Mouse (Mus musculus) lung, postnatal 0 days (tissue): ENCODE data around the gene Lingo3.

Experiments
- CTCF ChIP-seq: IDR thresholded peaks from 2 replicates; pipeline ENCODE4 v1.5.1; 2016; ENCODE audit warnings: antibody characterized with exemption, mild to moderate bottlenecking
- EP300 ChIP-seq: IDR thresholded peaks from 2 replicates; pipeline ENCODE4 v1.6.1; 2016; ENCODE audit warnings: antibody characterized with exemption, mild to moderate bottlenecking, control low read depth

DNA sequence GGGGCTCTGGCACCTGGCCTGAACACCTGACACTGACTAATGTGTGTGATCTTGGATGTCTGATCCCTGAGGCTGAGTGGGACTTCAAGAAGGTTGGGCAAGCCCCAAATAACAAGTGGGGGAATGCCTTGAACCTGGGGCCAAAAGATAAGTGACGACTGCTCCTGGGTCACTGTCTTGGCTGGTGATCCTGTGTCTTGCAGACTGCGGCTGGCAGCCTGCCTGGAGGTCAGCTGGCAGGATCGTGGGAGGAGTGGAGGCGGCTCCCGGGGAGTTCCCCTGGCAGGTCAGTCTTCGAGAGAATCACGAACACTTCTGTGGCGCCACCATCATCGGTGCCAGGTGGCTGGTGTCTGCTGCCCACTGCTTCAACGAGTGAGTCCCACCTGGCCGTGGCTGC lies 43.3 kb upstream of the Lingo3 start:
- TF ChIP-seq CTCF (no peak), EP300 (no peak)
